Comparison of ENCODE assay signal across 22 mouse cellular contexts in the genomic region with DNA sequence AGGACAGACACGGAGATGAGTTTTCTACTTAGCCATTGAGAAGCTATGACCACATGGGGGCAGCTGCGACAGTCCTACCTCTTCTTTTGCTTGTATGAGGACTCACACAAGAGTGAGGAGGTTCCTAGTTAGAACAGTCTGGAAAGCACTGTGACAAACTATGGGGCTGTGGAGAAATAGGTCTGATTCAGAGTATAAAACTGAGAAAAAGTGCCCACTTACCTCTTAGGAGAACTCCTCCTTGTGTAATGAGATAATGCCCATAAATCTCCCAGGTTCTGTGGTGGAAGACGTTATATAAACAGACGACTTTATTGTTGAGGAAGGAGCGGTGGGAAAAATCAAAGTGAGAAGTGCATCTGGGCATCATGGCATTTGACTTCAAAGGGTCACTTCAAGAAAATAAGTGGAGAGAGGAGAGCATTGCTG.
DNase-seq lines count a peak whose midpoint lies in the region; ATAC-seq and TF ChIP-seq lines count a peak whose summit lies in the region.
"Had no signal": no experiment of that assay in that cellular context is flagged by ENCODE, and none has a peak within 500 bp of the region (broad histone marks: within the 10 kb centered on the region; RNA-seq: fewer than 3 reads in every experiment).

No protein-coding gene starts in this region.

- peak; percentile 36 for TF ChIP-seq CTCF in gastrocnemius, adult 2 months (IDR thresholded peaks at IDR 0.05)
- TF ChIP-seq CTCF in left cerebral cortex, adult 2 months (IDR thresholded peaks at IDR 0.05) = peak; percentile 22
- peak; percentile 57; the same call in 1 of the 2 replicates for TF ChIP-seq CTCF in kidney, postnatal 0 days (IDR thresholded peaks at IDR 0.05; ENCODE audit: low read depth)

- WGBS in kidney, postnatal 0 days = 13% methylated on average over 5 of the region's 5 CpGs

- no peak for ATAC-seq in kidney, postnatal 0 days (replicated peaks; ENCODE audit: low FRiP score, low read depth)
- ATAC-seq: forebrain, embryonic 13.5 days; inflammation-experienced regulatory T-cells, adult 6 months had no signal

- no peaks in the 10 kb centered on the region for H3K36me3 ChIP-seq in kidney, postnatal 0 days (ENCODE audit: insufficient read depth, low read length)
- H3K36me3 ChIP-seq: heart, embryonic 10.5 days; hindbrain, embryonic 13.5 days; midbrain, embryonic 10.5 days had no signal

- no peak overlapping the region for H3K4me3 ChIP-seq in gastrocnemius, adult 2 months
- no peak overlapping the region for H3K4me3 ChIP-seq in left cerebral cortex, adult 2 months
- no peak overlapping the region for H3K4me3 ChIP-seq in kidney, postnatal 0 days (replicated peaks; ENCODE audit: low read depth, low read length)
- H3K4me3 ChIP-seq: forebrain, embryonic 13.5 days; heart, embryonic 10.5 days; hindbrain, embryonic 13.5 days; midbrain, embryonic 10.5 days had no signal

- no peak overlapping the region for H3K27ac ChIP-seq in gastrocnemius, adult 2 months
- no peak overlapping the region for H3K27ac ChIP-seq in left cerebral cortex, adult 2 months
- no peak overlapping the region for H3K27ac ChIP-seq in kidney, postnatal 0 days
- H3K27ac ChIP-seq: forebrain, embryonic 13.5 days; heart, embryonic 10.5 days; hindbrain, embryonic 13.5 days; macrophage; midbrain, embryonic 10.5 days had no signal

- intact Hi-C loops in gastrocnemius, adult 2 months (cut with DNase I) = loop anchor here (10.0 kb wide), 2 partner anchors 445 to 485 kb away; no protein-coding TSS in a partner anchor
- intact Hi-C loops in left cerebral cortex, adult 2 months (cut with DNase I) = loop anchor here (10.0 kb wide), 3 partner anchors 215 to 495 kb away; a partner anchor contains a TSS

- no peak overlapping the region for H3K9ac ChIP-seq in kidney, postnatal 0 days (ENCODE audit: low read depth, low read length)
- H3K9ac ChIP-seq: forebrain, embryonic 13.5 days; hindbrain, embryonic 13.5 days had no signal

- no peaks in the 10 kb centered on the region for H3K4me1 ChIP-seq in kidney, postnatal 0 days (replicated peaks; ENCODE audit: insufficient read depth, low read length)
- H3K4me1 ChIP-seq: forebrain, embryonic 13.5 days; heart, embryonic 10.5 days; hindbrain, embryonic 13.5 days; midbrain, embryonic 10.5 days had no signal

- no peak overlapping the region for H3K4me2 ChIP-seq in kidney, postnatal 0 days (ENCODE audit: low read length)
- H3K4me2 ChIP-seq: forebrain, embryonic 13.5 days; hindbrain, embryonic 13.5 days had no signal

- DNase-seq in gastrocnemius, adult 2 months = no peak
- no peak for DNase-seq in gastrocnemius, adult 8-10 months (ENCODE audit: low spot score in 2 of 2)
- DNase-seq in left cerebral cortex, adult 2 months (ENCODE audit: extremely low spot score in 1 of 2, low spot score in 2 of 2) = no peak
- DNase-seq in left cerebral cortex, adult 11 months (ENCODE audit: low spot score) = no peak
- DNase-seq in ES-CJ7 (ENCODE audit: low read depth, low spot score) = peak; percentile 20
- DNase-seq in kidney, postnatal 0 days (ENCODE audit: low spot score) = peak; percentile 73
- DNase-seq in cerebellum, adult 11 months = no peak
- no peak for DNase-seq in ovary, postnatal 36 days (ENCODE audit: low spot score)
- DNase-seq: adrenal gland, adult 8-10 months; B cell, adult 2 months; cerebellum, adult 11-12 months; cerebellum, postnatal 36 days; heart, postnatal 14 days; left cerebral cortex, postnatal 4 days; liver; thymus, postnatal 14 days had no signal

- H3K9me3 ChIP-seq in kidney, postnatal 0 days (replicated peaks; ENCODE audit: low read length) = no peaks in the 10 kb centered on the region
- H3K9me3 ChIP-seq: forebrain, embryonic 13.5 days; heart, embryonic 10.5 days; hindbrain, embryonic 13.5 days; midbrain, embryonic 10.5 days had no signal

- H3K27me3 ChIP-seq in kidney, postnatal 0 days (ENCODE audit: insufficient read depth, low read length) = no peaks in the 10 kb centered on the region
- H3K27me3 ChIP-seq: forebrain, embryonic 13.5 days; hindbrain, embryonic 13.5 days had no signal

Comparison
In these comparisons a context has a peak if more than half of its experiments do, and no peak if none do; other contexts are left out.
1. DNase-seq: peak in ES-CJ7 (single experiment) and kidney, postnatal 0 days (single experiment); none in gastrocnemius, adult 2 months (single experiment), gastrocnemius, adult 8-10 months (0 of 2), left cerebral cortex, adult 2 months (0 of 2), left cerebral cortex, adult 11 months (single experiment), cerebellum, adult 11 months (single experiment) and ovary, postnatal 36 days (single experiment).
2. Peak in every context shown above with its lines, with median percentiles within 50 percentile points of each other: CTCF ChIP-seq.